Mouse (Mus musculus) brain, adult 2 months (tissue): ENCODE data around the gene Ksr2.

Source experiments
- DNase-seq: peaks from one replicate; pipeline ENCODE4 v3.0.0; 2011; ENCODE audit warnings: low read depth, low spot score

The Ksr2 gene

GRCm38 (mm10) chr5:117481586-117481985 is 67.8 kb downstream of the Ksr2 start:
- DNase-seq = peak; percentile 33

DNA sequence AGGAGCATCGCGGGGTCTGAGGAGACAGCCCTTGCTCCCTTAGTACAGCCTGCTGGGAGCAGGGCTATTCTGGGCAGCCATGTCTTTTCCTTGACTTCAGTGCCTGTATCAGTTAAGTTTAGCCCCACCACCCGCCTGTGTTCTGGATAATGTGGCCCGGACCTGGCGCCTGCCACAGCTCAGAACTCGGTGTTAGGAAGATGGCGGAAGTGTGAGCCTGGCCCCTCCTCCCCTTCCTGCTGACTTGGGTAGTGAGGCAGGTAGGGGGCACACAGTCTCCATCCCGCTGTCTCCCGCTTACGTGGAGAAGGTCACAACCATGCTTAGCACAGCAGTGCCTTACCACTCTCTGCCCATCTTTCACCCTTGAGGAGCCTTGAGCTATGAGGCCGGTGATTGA is 68.2 kb downstream of the Ksr2 start:
- DNase-seq = no peak

- no peak for DNase-seq
Observed at GRCm38 (mm10) chr5:117485411-117485810, 71.6 kb downstream of the Ksr2 start.

DNA sequence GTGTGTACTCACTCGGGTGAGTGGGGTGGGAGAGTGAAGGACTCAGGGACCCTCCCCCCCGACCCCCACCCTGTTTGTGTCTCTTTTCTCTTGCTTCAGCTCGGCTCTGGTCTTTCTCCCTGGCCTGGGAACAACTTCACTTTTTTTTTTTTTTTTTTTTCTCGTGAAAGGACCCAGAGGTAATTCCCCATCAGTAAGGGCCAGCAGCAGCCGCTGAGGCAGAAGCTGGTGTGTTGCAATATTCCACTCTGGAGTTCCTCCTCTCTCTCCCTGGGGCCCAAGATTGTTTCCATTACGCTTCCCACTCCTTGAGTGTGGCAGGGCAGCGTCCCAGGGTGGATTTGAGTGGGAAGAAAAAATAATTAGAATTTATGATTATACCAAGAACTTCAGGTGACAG is 72.3 kb downstream of the Ksr2 start:
- DNase-seq = no peak

DNA sequence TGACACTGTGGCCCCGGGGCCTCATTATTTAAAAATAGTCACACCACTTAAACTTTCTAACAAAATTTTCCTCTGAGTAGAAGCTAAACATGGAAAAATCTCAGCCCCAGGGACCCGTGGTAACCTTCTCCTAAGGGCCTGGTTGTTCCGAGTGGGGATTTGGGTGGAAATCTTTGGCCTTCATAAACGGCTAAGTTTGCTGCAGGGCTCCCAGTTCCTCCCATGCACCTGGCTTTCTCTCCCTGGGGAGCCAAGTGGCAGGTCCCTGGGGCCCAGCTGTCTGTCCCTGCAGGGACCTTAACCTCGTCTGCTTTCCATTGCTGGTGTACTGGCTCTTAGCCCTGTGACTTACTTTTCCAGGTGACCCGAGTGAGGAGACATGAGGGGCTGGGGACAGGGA is 74.4 kb downstream of the Ksr2 start:
- DNase-seq = no peak

- DNase-seq = no peak
Observed at GRCm38 (mm10) chr5:117488670-117489325, 75.0 kb downstream of the Ksr2 start.

DNA sequence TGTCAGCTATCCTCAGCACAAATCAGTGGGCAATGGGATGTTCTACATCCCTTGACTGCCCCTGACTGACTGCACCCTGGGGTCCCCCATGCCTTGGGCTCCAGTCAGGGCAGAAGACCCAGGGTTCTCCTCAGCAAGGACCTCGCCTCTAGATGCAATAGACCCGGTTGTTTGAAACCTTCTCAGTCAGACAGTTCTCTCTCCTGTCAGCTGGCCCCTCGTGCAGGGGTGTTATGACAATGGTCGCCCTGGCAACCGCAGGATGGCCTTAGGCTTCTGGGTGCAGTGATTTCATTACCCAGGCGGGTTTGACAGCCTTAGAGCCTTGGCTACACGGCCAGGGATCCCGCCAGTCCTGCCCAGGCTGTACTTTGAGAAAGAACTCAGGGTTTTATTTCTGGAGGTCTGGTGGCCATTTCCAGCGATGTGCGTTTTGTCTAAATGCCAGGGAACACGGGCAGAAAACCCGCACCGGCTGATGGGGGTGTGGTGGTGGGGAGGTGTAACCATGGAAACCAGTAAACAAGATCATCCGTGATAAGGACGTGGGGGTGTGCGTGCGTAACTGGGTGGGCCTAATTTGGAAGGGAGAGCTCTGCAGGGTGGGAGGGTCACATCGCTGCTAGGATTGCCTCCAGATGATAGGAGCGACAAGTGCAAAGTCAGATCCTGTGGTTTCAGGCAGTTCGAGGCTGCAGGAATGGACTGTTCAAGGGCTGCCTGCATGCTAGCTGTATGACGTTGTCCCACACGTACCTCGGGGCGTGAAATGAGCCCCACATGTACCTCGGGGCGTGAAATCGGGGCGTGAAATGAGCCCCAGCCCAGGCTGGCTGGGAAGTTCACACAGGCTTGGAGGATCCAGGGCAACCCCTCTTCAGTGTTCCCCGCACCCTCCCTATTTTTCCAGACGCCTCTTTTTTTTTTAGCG is 79.4 kb downstream of the Ksr2 start:
- peak; percentile 78 for DNase-seq

GRCm38 (mm10) chr5:117493947-117494346 is 80.1 kb downstream of the Ksr2 start:
- peak; percentile 93 for DNase-seq

DNA sequence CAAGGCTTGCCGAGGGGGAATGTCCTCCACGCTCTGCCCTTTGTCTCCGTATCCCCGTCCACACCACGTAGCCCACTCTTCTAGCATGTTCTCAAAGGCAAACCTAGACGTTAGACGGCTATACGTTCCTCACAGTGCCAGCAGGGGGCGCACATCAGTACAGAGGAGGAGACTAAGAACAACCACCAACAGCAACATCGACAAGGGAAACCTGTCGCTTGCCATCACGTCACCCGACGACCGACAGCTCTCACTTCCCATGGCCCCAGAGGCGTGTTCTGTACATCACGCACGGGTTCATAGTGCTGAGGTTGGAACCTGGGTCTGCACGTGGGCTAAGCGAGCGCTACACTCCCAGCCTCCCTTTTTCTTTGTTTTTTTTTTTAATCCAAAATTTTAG is 83.3 kb downstream of the Ksr2 start:
- peak; percentile 41 for DNase-seq

- DNase-seq = peak; percentile 30
Observed at GRCm38 (mm10) chr5:117502611-117503010, 88.8 kb downstream of the Ksr2 start.

DNA sequence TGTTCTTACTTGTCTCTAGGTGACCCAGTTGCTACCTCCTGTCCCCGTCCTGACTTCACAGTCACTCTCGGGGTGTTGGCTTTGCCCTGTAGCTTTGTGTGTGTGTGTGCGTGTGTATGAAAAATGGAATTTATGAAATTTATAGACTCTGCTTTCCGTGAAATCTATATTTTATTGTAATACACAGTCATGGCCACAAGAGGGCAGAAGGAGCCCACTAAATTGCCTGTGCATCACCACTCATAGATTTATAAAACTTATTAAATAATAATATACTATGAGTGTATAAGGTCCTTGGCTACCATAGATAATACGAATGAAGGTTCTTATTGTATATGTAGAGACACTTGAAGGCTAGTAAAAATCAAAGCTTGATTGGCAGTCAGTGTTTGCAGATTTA is 90.6 kb downstream of the Ksr2 start:
- DNase-seq = no peak

GRCm38 (mm10) chr5:117505204-117505603 is 91.4 kb downstream of the Ksr2 start:
- peak; percentile 80 for DNase-seq

DNA sequence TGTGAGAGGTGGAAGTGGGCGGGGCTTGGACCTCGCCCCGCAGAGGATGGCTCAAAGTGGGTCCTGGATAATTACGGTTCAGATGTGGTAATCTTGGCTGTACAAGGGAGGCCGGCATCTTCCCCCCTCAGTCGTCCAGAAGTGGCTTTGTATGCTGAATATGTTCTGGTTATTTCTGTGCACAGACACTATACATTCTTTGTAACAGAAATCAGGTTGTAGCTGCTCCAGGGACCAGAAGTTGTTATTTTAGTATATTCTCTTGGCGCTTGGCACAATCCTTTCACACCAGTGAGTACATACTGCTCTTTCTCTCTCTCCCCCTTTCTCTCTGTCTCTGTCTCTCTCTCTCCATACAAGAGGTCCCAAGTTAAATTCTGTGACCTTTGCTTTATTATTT is 92.0 kb downstream of the Ksr2 start:
- no peak for DNase-seq

DNA sequence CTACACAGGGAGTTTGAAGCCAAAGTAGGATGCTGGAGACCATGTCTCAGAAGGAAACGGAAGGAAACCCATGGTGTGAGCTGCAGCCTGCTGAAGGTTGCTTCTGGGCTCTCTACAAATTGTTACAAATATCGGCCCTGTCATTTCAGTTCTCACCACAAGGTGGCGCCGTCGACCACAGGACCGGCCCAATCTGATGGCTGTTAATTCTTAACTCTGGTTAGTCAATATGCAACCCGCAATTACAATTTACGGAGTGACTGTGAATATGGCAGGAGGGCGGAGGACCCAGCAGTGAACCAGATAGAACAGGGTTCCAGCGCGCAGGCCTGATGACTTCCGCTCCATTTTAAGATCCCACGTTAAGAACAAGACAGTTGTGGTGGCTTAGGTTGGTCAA is 92.6 kb downstream of the Ksr2 start:
- DNase-seq = peak; percentile 58

GRCm38 (mm10) chr5:117509511-117510375 is 95.9 kb downstream of the Ksr2 start:
- DNase-seq = peak; percentile 67

DNA sequence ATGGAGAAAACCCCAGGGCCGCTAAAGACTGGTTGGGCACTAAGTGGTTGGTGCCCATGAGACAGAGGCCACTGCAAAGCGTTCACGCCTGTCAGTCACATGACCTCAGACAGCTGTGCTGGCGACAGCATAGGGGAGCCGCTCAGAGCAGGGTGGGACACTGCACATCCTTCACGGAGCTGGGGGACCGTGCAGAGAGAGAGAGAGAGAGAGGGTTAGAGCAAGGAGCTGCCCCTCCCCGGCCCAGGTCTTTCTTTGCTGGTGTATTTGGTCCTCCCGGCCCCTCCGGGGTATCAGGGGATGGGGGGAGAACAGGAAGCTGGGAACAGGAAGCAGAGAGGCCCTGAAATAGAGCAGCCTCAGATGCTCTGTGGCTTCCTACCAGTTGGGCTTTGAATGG is 97.1 kb downstream of the Ksr2 start:
- no peak for DNase-seq

- DNase-seq = peak; percentile 56
Observed at GRCm38 (mm10) chr5:117515396-117515795, 101.6 kb downstream of the Ksr2 start.

GRCm38 (mm10) chr5:117515861-117516260 is 102.1 kb downstream of the Ksr2 start:
- DNase-seq = no peak

- peak; percentile 81 for DNase-seq
Observed at GRCm38 (mm10) chr5:117516597-117516996, 102.8 kb downstream of the Ksr2 start.

- DNase-seq = no peak
Observed at GRCm38 (mm10) chr5:117519858-117520495, 106.2 kb downstream of the Ksr2 start.

- no peak for DNase-seq
Observed at GRCm38 (mm10) chr5:117521156-117521555, 107.4 kb downstream of the Ksr2 start.
